In the genomic region with DNA sequence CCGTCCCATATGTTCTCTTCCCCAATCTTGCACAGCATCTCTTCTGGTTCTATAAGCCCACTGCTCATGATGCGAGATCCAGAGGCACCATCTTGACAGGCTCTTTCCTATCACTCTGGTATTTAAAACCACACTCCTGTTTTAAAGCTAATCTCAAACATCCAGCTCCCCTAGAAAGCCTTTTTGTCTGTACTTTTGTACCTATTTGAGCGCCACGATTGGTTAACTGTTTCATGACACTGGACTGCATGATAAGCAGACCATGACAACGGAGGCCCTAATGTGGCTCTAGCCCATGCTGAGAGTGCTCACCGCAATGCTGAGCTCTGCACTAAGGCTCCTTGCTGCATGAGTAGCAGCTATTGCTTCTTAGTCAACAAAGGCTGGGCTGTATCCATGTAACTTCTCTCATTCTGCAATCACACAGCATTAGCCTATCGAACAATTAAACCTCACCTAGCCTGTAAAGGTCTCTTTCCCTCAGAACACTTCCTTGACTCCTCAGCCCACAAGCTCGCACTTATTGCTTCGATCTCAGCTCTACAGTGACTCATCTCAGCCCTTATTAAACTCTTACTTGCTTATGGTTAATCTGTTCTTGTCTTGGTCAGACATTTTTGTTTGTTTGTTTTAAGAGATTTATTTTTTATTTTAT, we compare ENCODE assay signal across 24 mouse cellular contexts.
DNase-seq lines count a peak whose midpoint lies in the region; ATAC-seq and TF ChIP-seq lines count a peak whose summit lies in the region.
"Had no signal": no experiment of that assay in that cellular context is flagged by ENCODE, and none has a peak within 500 bp of the region (broad histone marks: within the 10 kb centered on the region; RNA-seq: fewer than 3 reads in every experiment).

No protein-coding gene starts in this region.

- H3K9me3 ChIP-seq in limb, embryonic 12.5 days, result no peaks in the 10 kb centered on the region
- H3K9me3 ChIP-seq in limb, embryonic 10.5 days (replicated peaks), result no peaks in the 10 kb centered on the region
- no peaks in the 10 kb centered on the region for H3K9me3 ChIP-seq in liver, embryonic 14.5 days (ENCODE audit: control insufficient read depth, low read length)
- no peaks in the 10 kb centered on the region for H3K9me3 ChIP-seq in stomach, embryonic 15.5 days
- H3K9me3 ChIP-seq: forebrain, embryonic 15.5 days; hindbrain, embryonic 15.5 days; lung, embryonic 15.5 days had no signal

- no peak overlapping the region for H3K27ac ChIP-seq in limb, embryonic 12.5 days
- no peak overlapping the region for H3K27ac ChIP-seq in limb, embryonic 10.5 days
- H3K27ac ChIP-seq in liver, embryonic 14.5 days, result peak overlapping the region; percentile 52
- H3K27ac ChIP-seq in stomach, embryonic 15.5 days, result 0 out of 2 replicates have a peak overlapping the region, but pooled peaks have one; percentile 18
- H3K27ac ChIP-seq: forebrain, embryonic 15.5 days; heart, adult 2 months; hindbrain, embryonic 15.5 days; layer of hippocampus, adult 2 months; lung, embryonic 15.5 days had no signal

- ATAC-seq in limb, embryonic 12.5 days (ENCODE audit: insufficient number of reproducible peaks, insufficient read depth, low FRiP score, low TSS enrichment, low read depth), result no peak
- peak; percentile 55; the same call in 1 of the 2 replicates for ATAC-seq in erythroid progenitor cell, adult 5-6 weeks (replicated peaks; ENCODE audit: low FRiP score, poor library complexity, severe bottlenecking)
- peak; percentile 92 for ATAC-seq in liver, embryonic 14.5 days (ENCODE audit: insufficient read depth)
- ATAC-seq in stomach, embryonic 15.5 days (ENCODE audit: insufficient read depth, low FRiP score, low read depth), result peak; percentile 19; the same call in 1 of the 2 replicates
- ATAC-seq: CD4-positive, CD25-positive, alpha-beta regulatory T cell, adult 4 months; forebrain, embryonic 15.5 days had no signal

- no peak for DNase-seq in limb, embryonic 10.5 days (ENCODE audit: low spot score)
- DNase-seq in liver, embryonic 14.5 days (ENCODE audit: low read depth in 3 of 3, low spot score in 3 of 3), result peak; percentile 68 to 71 (median 70)
- DNase-seq in adrenal gland, postnatal 10 days, result no peak
- no peak for DNase-seq in cerebellum, adult 18-20 months
- DNase-seq in gastrocnemius, postnatal 10 days, result no peak
- DNase-seq: cerebellum, adult 2 months; cerebellum, postnatal 36 days; gastrocnemius, postnatal 36 days; heart, adult 2 months; heart, postnatal 4 days; kidney, adult 2 months; kidney, postnatal 10 days; lung, postnatal 36 days; right cerebral cortex, adult 18-20 months; right cerebral cortex, postnatal 4 days; thymus, postnatal 36 days had no signal

- peak; percentile 88 for TF ChIP-seq EP300 in liver, embryonic 14.5 days (IDR thresholded peaks at IDR 0.05; ENCODE audit: low read depth)

- 0 out of 2 replicates have a peak overlapping the region, but pooled peaks have one; percentile 8 for H3K9ac ChIP-seq in limb, embryonic 12.5 days (replicated peaks)
- no peak overlapping the region for H3K9ac ChIP-seq in liver, embryonic 14.5 days (replicated peaks)
- H3K9ac ChIP-seq in stomach, embryonic 15.5 days, result no peak overlapping the region
- H3K9ac ChIP-seq: forebrain, embryonic 15.5 days; hindbrain, embryonic 15.5 days; lung, embryonic 15.5 days had no signal

- WGBS in limb, embryonic 12.5 days, result 90% methylated on average over 9 of the region's 9 CpGs
- WGBS in limb, embryonic 10.5 days, result 96% methylated on average over 9 of the region's 9 CpGs
- 31% methylated on average over 9 of the region's 9 CpGs for WGBS in liver, embryonic 14.5 days (ENCODE audit: insufficient replicate concordance)
- 82% methylated on average over 9 of the region's 9 CpGs for WGBS in stomach, embryonic 15.5 days

- TF ChIP-seq CTCF in liver, embryonic 14.5 days (IDR thresholded peaks at IDR 0.05; ENCODE audit: low read depth), result no peak

- H3K4me1 ChIP-seq in limb, embryonic 12.5 days (replicated peaks), result peaks cover 68% of the 10 kb centered on the region
- peaks cover 49% of the 10 kb centered on the region for H3K4me1 ChIP-seq in limb, embryonic 10.5 days
- H3K4me1 ChIP-seq in liver, embryonic 14.5 days (replicated peaks; ENCODE audit: control insufficient read depth in 2 of 2, insufficient read depth in 2 of 2, low read length in 1 of 2), result peaks cover 38 to 52% of the 10 kb centered on the region in 2 experiments
- peaks cover 31% of the 10 kb centered on the region for H3K4me1 ChIP-seq in stomach, embryonic 15.5 days

- H3K27me3 ChIP-seq in limb, embryonic 12.5 days, result no peaks in the 10 kb centered on the region
- H3K27me3 ChIP-seq in limb, embryonic 10.5 days (ENCODE audit: low read depth, poor library complexity, severe bottlenecking), result no peaks in the 10 kb centered on the region
- H3K27me3 ChIP-seq in liver, embryonic 14.5 days (ENCODE audit: control insufficient read depth, insufficient read depth, low read length), result no peaks in the 10 kb centered on the region
- no peaks in the 10 kb centered on the region for H3K27me3 ChIP-seq in stomach, embryonic 15.5 days (replicated peaks)
- H3K27me3 ChIP-seq: forebrain, embryonic 15.5 days; hindbrain, embryonic 15.5 days; lung, embryonic 15.5 days had no signal

- no peak overlapping the region for H3K4me3 ChIP-seq in limb, embryonic 12.5 days (replicated peaks)
- H3K4me3 ChIP-seq in limb, embryonic 10.5 days, result no peak overlapping the region
- H3K4me3 ChIP-seq in liver, embryonic 14.5 days (ENCODE audit: insufficient read depth in 1 of 2, low read depth in 2 of 2, low read length in 2 of 2), result no peak overlapping the region
- H3K4me3 ChIP-seq in stomach, embryonic 15.5 days (replicated peaks), result no peak overlapping the region
- H3K4me3 ChIP-seq: forebrain, embryonic 15.5 days; heart, adult 2 months; hindbrain, embryonic 15.5 days; layer of hippocampus, adult 2 months; lung, embryonic 15.5 days had no signal

- no peak overlapping the region for H3K4me2 ChIP-seq in limb, embryonic 12.5 days
- H3K4me2 ChIP-seq in liver, embryonic 14.5 days (ENCODE audit: low read depth), result peak overlapping the region; percentile 50
- H3K4me2 ChIP-seq in stomach, embryonic 15.5 days, result no peak overlapping the region
- H3K4me2 ChIP-seq: forebrain, embryonic 15.5 days; hindbrain, embryonic 15.5 days; lung, embryonic 15.5 days had no signal

- 0 out of 2 replicates have a peak, but pooled peaks cover 1% of the 10 kb centered on the region for H3K36me3 ChIP-seq in limb, embryonic 12.5 days
- H3K36me3 ChIP-seq in limb, embryonic 10.5 days, result 0 out of 2 replicates have a peak, but pooled peaks cover 7% of the 10 kb centered on the region
- no peaks in the 10 kb centered on the region for H3K36me3 ChIP-seq in liver, embryonic 14.5 days (replicated peaks; ENCODE audit: control insufficient read depth, insufficient read depth, low read depth)
- no peaks in the 10 kb centered on the region for H3K36me3 ChIP-seq in stomach, embryonic 15.5 days
- H3K36me3 ChIP-seq: forebrain, embryonic 15.5 days; hindbrain, embryonic 15.5 days; lung, embryonic 15.5 days had no signal

Comparison
In these comparisons a context has a peak if more than half of its experiments do, and no peak if none do; other contexts are left out.
1. H3K27ac ChIP-seq: peak in liver, embryonic 14.5 days (single experiment) and stomach, embryonic 15.5 days (single experiment); none in limb, embryonic 12.5 days (single experiment) and limb, embryonic 10.5 days (single experiment).
2. DNase-seq: peak in liver, embryonic 14.5 days (3 of 3); none in limb, embryonic 10.5 days (single experiment), adrenal gland, postnatal 10 days (single experiment), cerebellum, adult 18-20 months (0 of 2) and gastrocnemius, postnatal 10 days (single experiment).